Mouse (Mus musculus) E14TG2a.4 (cell line): Measurements from ENCODE around the gene Gstm3.

Experiments
- CTCF ChIP-seq: conservative IDR thresholded peaks from 2 replicates; pipeline ENCODE4 v1.5.1; 2014; ENCODE audit warnings: low read length
- NANOG ChIP-seq: IDR thresholded peaks from 2 replicates; pipeline ENCODE4 v1.6.1; 2014; ENCODE audit warnings: borderline replicate concordance, low read length, mixed read lengths

DNA sequence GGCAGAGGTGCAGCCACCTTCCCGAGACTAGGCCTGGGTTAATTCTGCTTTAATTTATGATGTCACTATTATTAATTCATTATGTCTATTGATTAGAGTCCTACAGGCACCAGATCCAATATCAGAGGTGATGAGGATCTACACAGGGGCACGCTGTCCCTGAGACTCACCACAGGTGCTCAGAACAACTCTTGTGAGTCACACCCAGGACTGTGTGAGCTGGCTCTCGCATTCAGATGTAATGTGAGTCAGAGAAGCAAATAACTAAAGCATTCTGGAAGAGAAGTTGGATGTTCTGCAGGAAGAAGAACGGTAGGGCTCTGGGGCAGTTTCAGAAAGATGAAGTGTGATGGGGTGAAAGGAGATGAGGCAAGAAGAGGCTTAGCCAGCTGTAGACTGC, 39.8 kb downstream of the Gstm3 start:
- TF ChIP-seq CTCF (no peak), NANOG (no peak)
